Mouse (Mus musculus) fat pad, adult 2 months (tissue): ENCODE measurements at regions not wholly inside any gene's neighbourhood (a gene's known extent, or its start where the extent isn't known, plus 50 kb on each side); places are given as distances from the start of the nearest gene placed in this dataset.

Source experiments
- DNase-seq: peaks from one replicate; pipeline ENCODE4 v3.0.0-alpha.2; 2011; ENCODE audit warnings: low read depth, low spot score; ENCODE audit errors: extremely low read depth

GRCm38 (mm10) chr10:24437177-24437576 lies 158.1 kb upstream of the Ccn2 start:
- DNase-seq = no peak

DNA sequence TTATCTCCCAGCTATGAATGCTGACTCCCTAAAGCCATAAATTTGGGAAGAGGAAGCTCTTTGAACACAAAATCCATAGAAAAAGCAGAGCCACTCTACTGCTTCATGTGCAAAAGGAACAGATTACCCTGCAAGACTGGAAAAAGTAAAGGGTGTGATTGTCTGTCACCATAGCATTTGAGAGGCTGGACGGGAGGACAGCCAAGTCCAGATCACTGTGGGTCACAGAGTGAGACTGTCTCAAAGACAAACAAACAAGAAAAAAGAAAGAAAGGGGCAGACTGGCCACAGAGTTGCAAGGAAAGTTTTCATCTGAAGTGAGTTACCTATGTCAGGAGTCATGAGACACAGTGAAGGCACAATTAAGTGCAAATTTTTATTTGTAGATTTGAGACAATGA lies 150.7 kb upstream of the Ccn2 start:
- no peak for DNase-seq

- DNase-seq = no peak
Observed at GRCm38 (mm10) chr10:24445036-24445435, 150.2 kb upstream of the Ccn2 start.

- no peak for DNase-seq
Observed at GRCm38 (mm10) chr10:24446168-24446567, 149.1 kb upstream of the Ccn2 start.

GRCm38 (mm10) chr10:24447135-24447534 lies 148.1 kb upstream of the Ccn2 start:
- no peak for DNase-seq

- DNase-seq = no peak
Observed at GRCm38 (mm10) chr10:24448001-24448561, 147.2 kb upstream of the Ccn2 start.

DNA sequence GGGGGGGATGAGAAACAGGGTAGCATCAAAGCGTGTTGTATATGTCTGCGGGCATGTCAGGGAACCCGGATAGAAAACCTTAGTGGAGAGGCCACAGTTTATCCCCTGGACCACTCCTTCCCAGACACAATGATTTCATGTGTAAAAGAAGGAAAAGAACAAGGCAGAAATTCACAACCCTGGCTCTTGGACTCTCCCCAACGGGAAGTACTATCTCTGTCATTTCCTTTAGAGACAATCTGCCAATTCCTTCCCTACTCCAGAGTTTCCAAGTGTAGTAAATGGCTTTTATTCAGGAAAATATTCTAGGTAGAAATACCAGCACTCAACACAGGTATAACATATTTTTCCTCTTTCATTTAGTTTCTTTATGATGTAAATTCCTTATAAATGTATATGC lies 141.7 kb upstream of the Ccn2 start:
- DNase-seq = no peak

DNA sequence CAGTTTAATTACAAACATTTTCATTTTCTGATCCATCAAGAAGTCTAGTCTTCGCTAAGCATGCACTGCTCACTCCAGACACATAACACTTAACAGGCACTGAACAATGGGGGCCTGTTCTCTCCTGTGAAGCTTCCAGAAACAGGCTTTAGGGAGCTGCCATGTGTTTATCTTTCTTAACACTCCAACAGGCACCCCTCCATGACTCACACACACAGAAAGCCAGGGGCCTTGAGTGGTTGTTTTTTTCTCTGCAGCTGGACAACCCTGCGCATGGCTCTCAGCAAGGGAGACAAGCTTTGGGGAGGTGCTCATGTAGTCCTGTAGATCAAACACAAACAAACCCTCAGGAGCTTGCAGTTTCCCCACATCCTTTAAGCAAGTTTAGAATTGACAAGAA lies 136.6 kb upstream of the Ccn2 start:
- DNase-seq = no peak

DNA sequence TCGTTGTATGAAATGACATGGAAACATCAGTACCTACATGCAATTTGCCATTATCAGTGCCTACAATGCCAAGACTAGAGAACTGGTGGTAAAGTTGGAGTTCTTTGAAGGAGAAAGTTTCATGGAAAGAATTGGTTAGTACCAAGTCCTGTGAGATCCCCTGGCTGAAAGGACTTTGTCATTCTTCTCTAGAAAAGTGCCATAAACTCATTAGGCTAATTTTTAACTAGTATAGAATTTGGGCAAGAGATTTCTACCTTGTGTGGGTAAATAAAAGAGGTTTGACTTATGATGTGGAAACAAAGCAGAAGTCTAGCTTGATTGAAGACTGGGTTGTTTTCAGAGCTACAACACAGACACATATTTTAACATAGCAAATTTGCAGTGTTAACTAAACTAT lies 131.4 kb upstream of the Ccn2 start:
- no peak for DNase-seq

GRCm38 (mm10) chr10:24464377-24464776 lies 130.9 kb upstream of the Ccn2 start:
- no peak for DNase-seq

DNA sequence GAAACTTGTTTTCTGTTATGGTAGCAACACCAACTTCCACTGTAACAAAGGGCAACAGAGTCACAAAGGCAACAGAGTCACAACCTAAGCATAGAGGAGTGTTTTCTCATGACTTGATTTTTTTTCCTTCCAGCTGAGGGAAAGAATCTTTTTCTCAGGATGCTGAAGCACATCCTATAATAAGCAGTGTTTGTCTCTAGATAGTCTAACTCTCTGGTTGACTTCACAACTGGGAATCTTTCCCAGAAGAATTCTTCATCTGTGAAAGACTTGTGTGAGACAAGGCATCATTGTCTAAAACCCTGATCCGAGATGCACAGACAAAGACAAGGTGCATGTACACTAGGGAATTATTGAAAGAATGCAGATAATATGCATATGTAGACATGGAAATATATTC lies 125.5 kb upstream of the Ccn2 start:
- DNase-seq = no peak

GRCm38 (mm10) chr10:24471521-24471920 lies 123.7 kb upstream of the Ccn2 start:
- no peak for DNase-seq

- DNase-seq = no peak
Observed at GRCm38 (mm10) chr10:24476288-24476687, 119.0 kb upstream of the Ccn2 start.

DNA sequence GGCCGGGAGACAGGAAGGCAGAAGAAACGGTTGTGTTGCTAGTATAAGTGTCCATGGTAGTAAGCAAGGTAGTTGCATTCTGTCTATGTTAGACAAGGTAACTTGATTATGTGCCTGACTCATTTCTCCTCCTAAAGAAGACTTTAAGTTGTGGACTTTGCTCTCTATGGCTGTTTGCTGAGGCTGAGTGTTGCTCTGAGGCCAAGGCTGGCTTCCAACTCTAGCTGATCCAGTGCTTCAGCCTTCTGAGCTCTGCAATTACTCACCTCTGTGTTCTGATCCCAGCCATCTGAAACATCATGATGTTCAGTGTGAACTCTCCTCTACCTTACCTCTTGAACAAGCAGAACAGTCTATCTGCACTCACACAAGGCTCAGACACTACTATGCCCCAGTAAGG lies 116.7 kb upstream of the Ccn2 start:
- no peak for DNase-seq

DNA sequence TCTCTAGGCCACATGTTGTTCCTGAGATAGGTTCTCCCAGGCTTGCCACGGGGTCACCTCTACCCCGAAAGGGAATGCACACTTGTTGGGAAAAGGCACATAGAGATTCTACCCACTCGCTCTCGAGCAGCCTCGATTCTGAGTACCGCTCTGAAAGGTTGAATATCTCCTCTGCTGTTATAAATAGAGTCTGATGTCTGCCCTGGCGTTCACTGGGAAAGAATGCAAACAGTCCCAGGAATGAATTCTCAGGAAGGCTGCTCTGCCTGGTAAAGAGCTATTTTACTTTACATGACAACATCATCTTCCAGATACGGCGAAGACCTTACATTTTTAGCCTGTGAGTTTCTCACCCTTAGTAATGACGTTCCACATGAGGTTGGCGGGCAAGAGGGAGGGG lies 116.1 kb upstream of the Ccn2 start:
- DNase-seq = no peak

DNA sequence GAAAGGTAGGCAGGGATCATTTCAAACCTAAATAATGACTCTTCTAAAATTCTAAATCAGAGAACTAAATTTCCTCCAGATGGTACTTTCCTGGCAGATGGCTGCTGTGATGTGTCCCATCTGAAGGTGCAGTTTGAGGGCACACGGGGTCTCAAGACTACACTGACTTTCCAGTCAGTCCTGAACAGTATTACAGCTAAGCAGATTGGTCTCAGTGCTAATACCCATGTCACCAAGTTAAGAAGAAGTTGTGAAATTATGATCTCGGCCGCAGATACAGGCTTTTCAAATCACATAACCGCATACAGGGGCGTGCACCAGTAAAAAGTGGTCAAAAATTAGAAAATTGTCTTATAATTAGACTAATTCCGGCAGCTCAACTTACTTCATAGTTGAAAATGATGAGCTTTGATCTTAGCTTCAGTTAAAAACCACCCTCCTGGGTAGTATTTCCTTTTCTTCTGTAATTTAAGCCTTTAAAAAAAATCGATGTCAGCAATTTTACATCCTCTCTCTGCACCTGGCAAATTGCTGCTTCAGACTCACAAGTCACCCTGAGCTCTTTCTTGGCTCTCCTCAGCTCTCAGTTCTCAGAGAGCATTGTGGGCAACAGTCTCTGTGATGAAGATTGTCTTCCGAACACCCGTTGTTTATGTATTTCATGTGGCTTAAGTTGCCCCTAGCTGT lies 113.2 kb upstream of the Ccn2 start:
- no peak for DNase-seq

GRCm38 (mm10) chr10:24483053-24483452 lies 112.2 kb upstream of the Ccn2 start:
- DNase-seq = no peak

GRCm38 (mm10) chr10:24484101-24484660 lies 111.1 kb upstream of the Ccn2 start:
- DNase-seq = no peak

GRCm38 (mm10) chr10:24485461-24485860 lies 109.8 kb upstream of the Ccn2 start:
- DNase-seq = no peak

DNA sequence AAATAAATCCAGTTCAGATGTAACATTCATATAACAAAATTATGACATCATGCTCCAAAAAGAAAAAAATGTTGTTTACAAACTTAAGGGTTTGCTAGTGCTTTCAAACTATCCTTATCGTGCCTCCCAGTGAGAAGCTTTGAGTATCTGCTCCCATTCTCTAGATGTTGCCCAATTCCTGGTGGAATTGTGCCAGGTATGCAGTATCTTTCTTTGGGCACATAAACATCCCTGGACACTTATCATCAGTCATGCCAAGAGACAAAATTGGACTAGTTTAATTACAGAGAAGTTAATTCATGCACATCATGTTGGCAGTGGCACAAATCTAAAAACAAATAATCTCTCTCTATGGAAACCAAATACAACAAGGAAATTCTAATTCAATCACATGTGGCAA lies 109.0 kb upstream of the Ccn2 start:
- no peak for DNase-seq

- no peak for DNase-seq
Observed at GRCm38 (mm10) chr10:24487915-24488314, 107.3 kb upstream of the Ccn2 start.

GRCm38 (mm10) chr10:24490432-24490831 lies 104.8 kb upstream of the Ccn2 start:
- no peak for DNase-seq

GRCm38 (mm10) chr10:24491848-24492247 lies 103.4 kb upstream of the Ccn2 start:
- no peak for DNase-seq
